Mouse (Mus musculus) MEL (cell line): ENCODE measurements at regions not wholly inside any gene's neighbourhood (a gene's known extent, or its start where the extent isn't known, plus 50 kb on each side); places are given as distances from the start of the nearest gene placed in this dataset.

Experiments used
- DNase-seq: peaks from one replicate; pipeline ENCODE4 v3.0.0; 2011; ENCODE audit warnings: low read depth, low spot score
- H3K27ac ChIP-seq: 2 replicates; pipeline ENCODE4 v1.5.1; 2012; ENCODE audit warnings: low read depth, mild to moderate bottlenecking, control low read depth, low read length, moderate library complexity; ENCODE audit not compliant: control insufficient read depth
- H3K27me3 ChIP-seq, 2 experiments: fragments of 150-350 bp in 1 of 2; sonication (generic) in 1 of 2; 2 replicates each; pipeline ENCODE4 v1.6.1; 2012; ENCODE audit warnings: low read length in 2 of 2, mild to moderate bottlenecking in 2 of 2, improper control_type of control experiment in 1 of 2, moderate library complexity in 1 of 2; ENCODE audit not compliant: insufficient read depth in 2 of 2, control insufficient read depth in 1 of 2
- H3K36me3 ChIP-seq, 2 experiments: 2 replicates each; pipeline ENCODE4 v1.6.1; 2012 to 2014; ENCODE audit warnings: low read length in 2 of 2, improper control_type of control experiment in 1 of 2, inconsistent platforms in 1 of 2, mild to moderate bottlenecking in 1 of 2; ENCODE audit not compliant: insufficient read depth in 2 of 2, control insufficient read depth in 1 of 2
- H3K4me1 ChIP-seq, 2 experiments: fragments of 150-350 bp in 1 of 2; sonication (generic) in 1 of 2; 2 replicates each; pipeline ENCODE4 v1.6.1; 2012; ENCODE audit warnings: low read length in 2 of 2, improper control_type of control experiment in 1 of 2, mild to moderate bottlenecking in 1 of 2; ENCODE audit not compliant: insufficient read depth in 2 of 2, control insufficient read depth in 1 of 2
- H3K4me3 ChIP-seq, 2 experiments: fragments of 150-350 bp in 1 of 2; sonication (generic) in 1 of 2; 2 replicates each; pipeline ENCODE4 v1.5.1; 2012; ENCODE audit warnings: low read depth in 2 of 2, low read length in 2 of 2, mild to moderate bottlenecking in 2 of 2, moderate library complexity in 2 of 2, control low read depth in 1 of 2, improper control_type of control experiment in 1 of 2; ENCODE audit not compliant: control insufficient read depth in 1 of 2, insufficient read depth in 1 of 2
- H3K79me2 ChIP-seq: 2 replicates; pipeline ENCODE4 v1.6.1; 2012; ENCODE audit warnings: mild to moderate bottlenecking, low read length, moderate library complexity; ENCODE audit not compliant: control insufficient read depth, poor library complexity, insufficient read depth
- H3K9ac ChIP-seq: 2 replicates; pipeline ENCODE4 v1.6.1; 2012; ENCODE audit warnings: low read depth, mild to moderate bottlenecking, control low read depth, low read length, moderate library complexity; ENCODE audit not compliant: control insufficient read depth, poor library complexity, severe bottlenecking
- H3K9me3 ChIP-seq: fragments of 150-350 bp; sonication (generic); replicated peaks from 2 replicates; pipeline ENCODE4 v1.6.1; 2012; ENCODE audit warnings: mild to moderate bottlenecking, low read length, improper control_type of control experiment, moderate library complexity; ENCODE audit not compliant: insufficient read depth
- BHLHE40 ChIP-seq: IDR thresholded peaks from 2 replicates; pipeline ENCODE4 v1.6.1; 2012; ENCODE audit warnings: low read depth, mild to moderate bottlenecking, inconsistent platforms, low read length, improper control_type of control experiment, borderline replicate concordance
- CHD1 ChIP-seq: IDR thresholded peaks from 2 replicates; pipeline ENCODE4 v1.6.1; 2012; ENCODE audit warnings: low read depth, mild to moderate bottlenecking, inconsistent platforms, low read length, improper control_type of control experiment
- CTCF ChIP-seq, 3 experiments: IDR thresholded peaks in 2 of 3; conservative IDR thresholded peaks in 1 of 3; 2 replicates each; pipeline ENCODE4 v1.5.1; 2011 to 2012; ENCODE audit warnings: low read length in 3 of 3, low read depth in 2 of 3, mild to moderate bottlenecking in 2 of 3, improper control_type of control experiment in 1 of 3, inconsistent platforms in 1 of 3, mixed read lengths in 1 of 3, moderate library complexity in 1 of 3; ENCODE audit not compliant: control insufficient read depth in 1 of 3, insufficient read depth in 1 of 3, poor library complexity in 1 of 3, severe bottlenecking in 1 of 3
- ETS1 ChIP-seq: IDR thresholded peaks from 2 replicates; pipeline ENCODE4 v1.6.1; 2012; ENCODE audit warnings: low read depth, mild to moderate bottlenecking, inconsistent platforms, low read length, improper control_type of control experiment, moderate library complexity
- GABPA ChIP-seq: IDR thresholded peaks from 2 replicates; pipeline ENCODE4 v1.6.1; 2012; ENCODE audit warnings: low read depth, mild to moderate bottlenecking, inconsistent platforms, low read length, improper control_type of control experiment, moderate library complexity
- GATA1 ChIP-seq: IDR thresholded peaks from 2 replicates; pipeline ENCODE4 v1.6.1; 2011; ENCODE audit warnings: low read depth, low read length, improper control_type of control experiment
- MAX ChIP-seq: IDR thresholded peaks from 2 replicates; pipeline ENCODE4 v1.6.1; 2011; ENCODE audit warnings: low read length, improper control_type of control experiment
- MAZ ChIP-seq: IDR thresholded peaks from 2 replicates; pipeline ENCODE4 v1.6.1; 2012; ENCODE audit warnings: low read depth, mild to moderate bottlenecking, inconsistent platforms, low read length, improper control_type of control experiment
- MEF2A ChIP-seq: IDR thresholded peaks from 2 replicates; pipeline ENCODE4 v1.6.1; 2014; ENCODE audit warnings: low read depth, mild to moderate bottlenecking, inconsistent platforms, low read length, improper control_type of control experiment; ENCODE audit not compliant: poor library complexity, insufficient replicate concordance, severe bottlenecking; ENCODE audit errors: extremely low read depth
- MYC ChIP-seq: IDR thresholded peaks from 2 replicates; pipeline ENCODE4 v1.6.1; 2011; ENCODE audit warnings: low read depth, mild to moderate bottlenecking, low read length, improper control_type of control experiment, moderate library complexity
- NELFE ChIP-seq: IDR thresholded peaks from 2 replicates; pipeline ENCODE4 v1.6.1; 2011; ENCODE audit warnings: low read depth, low read length, improper control_type of control experiment
- RAD21 ChIP-seq: IDR thresholded peaks from 2 replicates; pipeline ENCODE4 v1.6.1; 2011; ENCODE audit warnings: mild to moderate bottlenecking, low read depth, low read length, improper control_type of control experiment
- RCOR1 ChIP-seq: IDR thresholded peaks from 2 replicates; pipeline ENCODE4 v1.6.1; 2012; ENCODE audit warnings: low read depth, mild to moderate bottlenecking, inconsistent platforms, low read length, improper control_type of control experiment
- SMC3 ChIP-seq: IDR thresholded peaks from 2 replicates; pipeline ENCODE4 v1.6.1; 2011; ENCODE audit warnings: low read depth, low read length, improper control_type of control experiment
- TAL1 ChIP-seq: IDR thresholded peaks from 2 replicates; pipeline ENCODE4 v1.6.1; 2012; ENCODE audit warnings: mild to moderate bottlenecking, inconsistent platforms, low read length, moderate library complexity, mixed read lengths
- TCF12 ChIP-seq: IDR thresholded peaks from 2 replicates; pipeline ENCODE4 v1.6.1; 2014; ENCODE audit warnings: low read depth, mild to moderate bottlenecking, inconsistent platforms, low read length, improper control_type of control experiment, moderate library complexity
- UBTF ChIP-seq: IDR thresholded peaks from 2 replicates; pipeline ENCODE4 v1.6.1; 2012; ENCODE audit warnings: low read depth, mild to moderate bottlenecking, inconsistent platforms, low read length, improper control_type of control experiment, moderate library complexity, borderline replicate concordance; ENCODE audit not compliant: insufficient read depth
- USF1 ChIP-seq: IDR thresholded peaks from 2 replicates; pipeline ENCODE4 v1.6.1; 2014; ENCODE audit warnings: low read depth, mild to moderate bottlenecking, inconsistent platforms, low read length, improper control_type of control experiment, moderate library complexity
- ZMIZ1 ChIP-seq: IDR thresholded peaks from 2 replicates; pipeline ENCODE4 v1.6.1; 2012; ENCODE audit warnings: low read depth, mild to moderate bottlenecking, inconsistent platforms, low read length, improper control_type of control experiment, moderate library complexity

DNA sequence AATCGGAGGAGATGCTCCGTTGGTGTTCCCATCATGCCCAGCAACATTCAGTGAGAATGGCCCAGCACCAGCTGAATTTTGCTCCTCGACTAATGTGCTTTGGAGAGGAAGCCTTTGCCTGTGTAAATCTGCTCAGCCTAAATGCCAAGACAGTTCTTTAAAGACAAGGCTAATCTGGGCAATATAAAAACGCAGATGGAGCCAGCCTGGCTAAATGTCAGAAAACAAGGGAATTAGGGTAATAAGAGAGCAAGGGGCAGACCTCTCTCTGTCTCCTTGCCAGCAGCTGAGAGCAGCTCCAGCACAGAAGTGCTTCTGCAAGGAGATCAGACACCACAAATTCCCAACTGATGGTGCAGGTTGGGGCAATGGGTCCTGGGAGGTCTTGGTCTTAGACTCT lies 154.4 kb downstream of the Abcc12 start:
- TF ChIP-seq MAX: no peak
- TF ChIP-seq GABPA: no peak
- TF ChIP-seq, all 39 proteins: peak for 0
- H3K4me1 ChIP-seq: no peaks in the 10 kb centered on the region
- no peaks in the 10 kb centered on the region for H3K9me3 ChIP-seq
- H3K27ac ChIP-seq: no peak overlapping the region
- H3K9ac ChIP-seq: no peak overlapping the region
- H3K27me3 ChIP-seq: no peaks in the 10 kb centered on the region
- H3K4me3 ChIP-seq: no peak overlapping the region
- DNase-seq: no peak
- no peaks in the 10 kb centered on the region for H3K36me3 ChIP-seq
- no peaks in the 10 kb centered on the region for H3K79me2 ChIP-seq

- H3K27me3 ChIP-seq: no peaks in the 10 kb centered on the region
- no peak overlapping the region for H3K4me3 ChIP-seq
- TF ChIP-seq MYC: no peak
- no peak for TF ChIP-seq USF1
- TF ChIP-seq NELFE: no peak
- no peak for TF ChIP-seq SMC3
- no peak for TF ChIP-seq MEF2A
- TF ChIP-seq RAD21: no peak
- TF ChIP-seq MAZ: no peak
- no peaks in the 10 kb centered on the region for H3K4me1 ChIP-seq
- H3K9ac ChIP-seq: no peak overlapping the region
- DNase-seq: peak; percentile 3
- no peaks in the 10 kb centered on the region for H3K36me3 ChIP-seq
- no peak overlapping the region for H3K27ac ChIP-seq
- no peaks in the 10 kb centered on the region for H3K9me3 ChIP-seq
- H3K79me2 ChIP-seq: no peaks in the 10 kb centered on the region
Observed at GRCm38 (mm10) chr8:86425382-86425781, 155.1 kb downstream of the Abcc12 start.

DNA sequence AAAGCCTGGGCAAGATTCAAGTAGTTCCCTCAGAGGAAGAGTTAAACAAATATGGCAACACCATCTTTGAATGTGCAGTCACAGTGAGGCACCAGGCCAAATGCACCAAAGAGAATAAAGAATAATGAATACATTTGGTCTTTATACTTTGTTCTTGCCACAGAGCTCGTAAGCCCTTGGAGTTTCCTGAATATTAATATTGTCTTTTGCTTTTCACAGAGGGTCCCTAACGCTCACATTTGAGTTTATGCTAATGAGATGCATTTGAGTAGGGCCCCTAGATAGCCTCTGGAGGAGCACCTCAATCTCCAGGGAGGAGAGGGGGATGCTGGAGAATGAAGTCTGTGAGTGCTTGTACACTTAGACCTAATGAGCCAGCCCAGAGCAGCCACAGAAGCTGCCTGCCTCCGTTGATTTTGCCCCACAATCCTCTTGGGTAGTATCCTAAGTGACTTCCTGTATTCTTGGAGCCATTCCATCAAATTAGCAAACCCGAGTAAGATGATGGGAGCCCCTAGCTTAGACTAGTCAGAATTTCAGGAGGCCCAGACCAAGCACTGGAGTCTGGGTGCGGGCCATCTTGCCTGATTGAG lies 161.3 kb downstream of the Abcc12 start:
- no peaks in the 10 kb centered on the region for H3K36me3 ChIP-seq

More for the DNA sequence above, 161.3 kb downstream of the Abcc12 start:
- H3K27me3 ChIP-seq: no peaks in the 10 kb centered on the region
- H3K79me2 ChIP-seq: no peaks in the 10 kb centered on the region
- H3K9ac ChIP-seq: no peak overlapping the region
- H3K9me3 ChIP-seq: no peaks in the 10 kb centered on the region
- DNase-seq: no peak
- no peaks in the 10 kb centered on the region for H3K4me1 ChIP-seq
- TF ChIP-seq RCOR1 (no peak), TCF12 (no peak), MEF2A (no peak), ETS1 (no peak), CHD1 (no peak), CTCF (IDR thresholded peaks at IDR 0.05 in 2 of 3, conservative IDR thresholded peaks at IDR 0.05 in 1 of 3; ENCODE audit: control insufficient read depth in 1 of 3, insufficient read depth in 1 of 3, low read depth in 2 of 3, low read length in 3 of 3, poor library complexity in 1 of 3, severe bottlenecking in 1 of 3) (no peak), UBTF (no peak), TAL1 (no peak), GATA1 (no peak), RAD21 (no peak), ZMIZ1 (no peak), BHLHE40 (no peak)
- no peak overlapping the region for H3K27ac ChIP-seq
- no peak overlapping the region for H3K4me3 ChIP-seq
